Mouse (Mus musculus) testis, adult 2 months (tissue): Measurements from ENCODE around the gene Pla2g2e.

Experiments used
- CTCF ChIP-seq: fragments of 200-500 bp; IDR thresholded peaks from 2 replicates; pipeline ENCODE4 v1.5.1; 2012; ENCODE audit warnings: low read depth, mild to moderate bottlenecking, inconsistent platforms, low read length, moderate library complexity; ENCODE audit not compliant: control insufficient read depth, insufficient read depth, insufficient replicate concordance
- POLR2A ChIP-seq: fragments of 200-500 bp; IDR thresholded peaks from 2 replicates; pipeline ENCODE4 v1.6.1; 2012; ENCODE audit warnings: low read depth, mild to moderate bottlenecking, inconsistent platforms, low read length, moderate library complexity; ENCODE audit not compliant: control insufficient read depth

- TF ChIP-seq CTCF (no peak), POLR2A (no peak)
These were observed 4.4 kb downstream of the Pla2g2e start for GRCm38 (mm10) chr4:138882179-138882578.
